Mouse (Mus musculus) kidney, embryonic 14.5 days (tissue): ENCODE results near the gene Dennd6a. TPM values are rescaled to one million over a fixed set of nuclear protein-coding genes. Genes with fewer than 3 reads are reported as not detected.
"Not testable (repeated sequence)": the region's sequence is repeated elsewhere in the genome, so short reads cannot be mapped to it uniquely, and the experiment has no call there.

ENCODE experiments used
- ATAC-seq: fragments of 200-750 bp; cut with Nextera tagmentation; 2 replicates; pipeline ENCODE4 v1.8.0; 2017; ENCODE audit warnings: moderate number of reproducible peaks, mild to moderate bottlenecking, moderate TSS enrichment, moderate library complexity; ENCODE audit not compliant: low FRiP score, low TSS enrichment
- H3K27ac ChIP-seq: fragments of 300-500 bp; sonication (generic); 2 replicates; pipeline ENCODE4 v1.5.1; 2014; ENCODE audit warnings: low read depth, mild to moderate bottlenecking, low read length, moderate library complexity, mixed read lengths
- H3K27me3 ChIP-seq: fragments of 300-500 bp; sonication (generic); 2 replicates; pipeline ENCODE4 v1.6.1; 2014; ENCODE audit warnings: mild to moderate bottlenecking, low read length; ENCODE audit not compliant: control insufficient read depth, insufficient read depth
- H3K36me3 ChIP-seq: fragments of 300-500 bp; sonication (generic); 2 replicates; pipeline ENCODE4 v1.6.1; 2014; ENCODE audit warnings: low read length, mixed read lengths; ENCODE audit not compliant: control insufficient read depth, insufficient read depth
- H3K4me1 ChIP-seq: fragments of 300-500 bp; sonication (generic); 2 replicates; pipeline ENCODE4 v1.6.1; 2014; ENCODE audit warnings: low read length, mixed read lengths; ENCODE audit not compliant: control insufficient read depth, insufficient read depth
- H3K4me2 ChIP-seq: fragments of 300-500 bp; sonication (generic); replicated peaks from 2 replicates; pipeline ENCODE4 v1.6.1; 2014; ENCODE audit warnings: low read depth, mild to moderate bottlenecking, low read length
- H3K4me3 ChIP-seq: fragments of 300-500 bp; sonication (generic); 2 replicates; pipeline ENCODE4 v1.5.1; 2014; ENCODE audit warnings: mild to moderate bottlenecking, low read length
- H3K9ac ChIP-seq: fragments of 300-500 bp; sonication (generic); 2 replicates; pipeline ENCODE4 v1.6.1; 2014; ENCODE audit warnings: low read depth, mild to moderate bottlenecking, low read length, moderate library complexity
- H3K9me3 ChIP-seq: fragments of 300-500 bp; sonication (generic); 2 replicates; pipeline ENCODE4 v1.6.1; 2016; ENCODE audit warnings: low read length; ENCODE audit not compliant: control insufficient read depth
- WGBS: fragments of 180-500 bp; shearing (Covaris S2); extraction: QIAGEN DNeasy Blood & Tissue Kit; methylation state at CpG from one replicate; pipeline ENCODE4 v1.1.7; 2014; 5-methylcytosine and 5-hydroxymethylcytosine counted together
- microRNA-seq: library from miRNA; unstranded; fragments of <30 nt; microRNA quantifications from one replicate; pipeline ENCODE4, GENCODE M21; 2016
- polyA plus RNA-seq: library from polyadenylated mRNA; unstranded; fragments of >200 nt; fragmentation: Nextera tagmentation; extraction: Ambion mirVana; gene quantifications from 2 replicates; pipeline ENCODE4 v1.2.1, GENCODE M21; 2014

Dennd6a gene
- polyA plus RNA-seq, 1 experiment from 2014 or later, result 41.8 TPM

- Histone ChIP-seq H3K4me3 (peak within 1 kb of the TSS; percentile 94), H3K9me3 (no peaks in the 10 kb centered on the region), H3K27me3 (no peaks in the 10 kb centered on the region), H3K4me2 (peak within 1 kb of the TSS; percentile 95), H3K9ac (peak within 1 kb of the TSS; percentile 86), H3K27ac (peak within 1 kb of the TSS; percentile 88), H3K36me3 (peaks cover 18% of the 10 kb centered on the region), H3K4me1 (peaks cover 9% of the 10 kb centered on the region)
- WGBS, result under 1% methylated on average over 70 of the region's 70 CpGs
- ATAC-seq, result peak; percentile 93
Observed at GRCm38 (mm10) chr14:26669292-26670073, 95.8 kb downstream of the Dennd6a start, which contains the start of gene Pde12. Pde12 (minus strand) TSS chr14:26669883.

- ATAC-seq, result no peak
- Histone ChIP-seq H3K36me3 (peaks cover 5% of the 10 kb centered on the region), H3K27ac (no peak overlapping the region), H3K9me3 (no peaks in the 10 kb centered on the region), H3K9ac (no peak overlapping the region), H3K4me1 (peaks cover 9% of the 10 kb centered on the region), H3K4me2 (no peak overlapping the region), H3K4me3 (no peak overlapping the region), H3K27me3 (no peaks in the 10 kb centered on the region; the same call in 1 of the 2 replicates)
Observed at GRCm38 (mm10) chr14:26670964-26671363, 97.3 kb downstream of the Dennd6a start.

GRCm38 (mm10) chr14:26671870-26672615 is 98.4 kb downstream of the Dennd6a start:
- 76% methylated on average over 17 of the region's 17 CpGs for WGBS
- not testable (repeated sequence) for H3K4me3 ChIP-seq, H3K4me1 ChIP-seq, H3K36me3 ChIP-seq, H3K9me3 ChIP-seq, H3K9ac ChIP-seq, H3K27me3 ChIP-seq, ATAC-seq, H3K4me2 ChIP-seq, H3K27ac ChIP-seq

GRCm38 (mm10) chr14:26674476-26675169 is 101.0 kb downstream of the Dennd6a start:
- not testable (repeated sequence) for H3K27me3 ChIP-seq, H3K27ac ChIP-seq, H3K4me2 ChIP-seq, H3K4me1 ChIP-seq, ATAC-seq, H3K36me3 ChIP-seq, H3K9me3 ChIP-seq, H3K9ac ChIP-seq, H3K4me3 ChIP-seq
- WGBS, result 73% methylated on average over 2 of the region's 2 CpGs

GRCm38 (mm10) chr14:26675371-26675770 is 101.7 kb downstream of the Dennd6a start:
- Histone ChIP-seq H3K9me3 (no peaks in the 10 kb centered on the region), H3K27me3 (no peaks in the 10 kb centered on the region; the same call in 1 of the 2 replicates), H3K4me2 (0 out of 2 replicates have a peak overlapping the region, but pooled peaks have one; percentile 0), H3K4me3 (no peak overlapping the region), H3K9ac (no peak overlapping the region), H3K27ac (no peak overlapping the region), H3K4me1 (no peaks in the 10 kb centered on the region), H3K36me3 (no peaks in the 10 kb centered on the region)
- WGBS, result 25% methylated on average over 12 of the region's 12 CpGs
- no peak; the same call in 1 of the 2 replicates for ATAC-seq

- 84% methylated on average over 5 of the region's 5 CpGs for WGBS
- H3K27me3 ChIP-seq, result no peaks in the 10 kb centered on the region; the same call in 1 of the 2 replicates
- H3K4me3 ChIP-seq, result no peak overlapping the region
- H3K9ac ChIP-seq, result no peak overlapping the region
- no peaks in the 10 kb centered on the region for H3K9me3 ChIP-seq
- H3K36me3 ChIP-seq, result no peaks in the 10 kb centered on the region
- H3K4me2 ChIP-seq, result 0 out of 2 replicates have a peak overlapping the region, but pooled peaks have one; percentile 0
- no peaks in the 10 kb centered on the region for H3K4me1 ChIP-seq
- no peak for ATAC-seq
- no peak overlapping the region for H3K27ac ChIP-seq
Observed at GRCm38 (mm10) chr14:26675791-26676190, 102.1 kb downstream of the Dennd6a start.

Small RNA genes lying within 50 kb of the gene (microRNA-seq; reads per million reads assigned to microRNA genes)
- gene Mir7672, result not detected

Other genes starting within 250 kb of the Dennd6a start
- gene Slmap, start 38.9 kb upstream of the Dennd6a start, polyA plus RNA-seq, result 19.5 and 26.8 TPM in 2 replicates
- 549 and 626 TPM in 2 replicates for gene Arf4, start 64.2 kb downstream of the Dennd6a start, polyA plus RNA-seq
- 11.3 and 12.5 TPM in 2 replicates for gene Pde12, start 96.0 kb downstream of the Dennd6a start, polyA plus RNA-seq
- 0.01 and 0.06 TPM in 2 replicates for gene Dnah12, start 119.4 kb downstream of the Dennd6a start, polyA plus RNA-seq